Mouse (Mus musculus): ENCODE measurements at regions not wholly inside any gene's neighbourhood (a gene's known extent, or its start where the extent isn't known, plus 50 kb on each side); places are given as distances from the start of the nearest gene placed in this dataset.

- TF ChIP-seq GATA1 (IDR thresholded peaks at IDR 0.05; ENCODE audit: low read length) (no peak), TAL1 (IDR thresholded peaks at IDR 0.05; ENCODE audit: low read length) (no peak)
Measured at GRCm38 (mm10) chr7:135836808-135837733, 120.9 kb upstream of the Mki67 start.
